Mouse (Mus musculus) heart, embryonic 11.5 days (tissue): Measurements from ENCODE around the gene Mcpt8. TPM values are rescaled to one million over a fixed set of nuclear protein-coding genes. Genes with fewer than 3 reads are reported as not detected.
"Not testable (repeated sequence)": the region's sequence is repeated elsewhere in the genome, so short reads cannot be mapped to it uniquely, and the experiment has no call there.

Experiments
- ATAC-seq: fragments of 200-750 bp; cut with Nextera tagmentation; replicated peaks from 2 replicates; pipeline ENCODE4 v1.8.0; 2017; ENCODE audit warnings: moderate library complexity; ENCODE audit not compliant: insufficient number of reproducible peaks, low FRiP score, low TSS enrichment
- H3K27ac ChIP-seq: fragments of 300-500 bp; sonication (generic); 2 replicates; pipeline ENCODE4 v1.5.1; 2014; ENCODE audit warnings: mild to moderate bottlenecking, low read depth, low read length
- H3K27me3 ChIP-seq: fragments of 300-500 bp; sonication (generic); 2 replicates; pipeline ENCODE4 v1.6.1; 2014; ENCODE audit warnings: mild to moderate bottlenecking, low read length, mixed read lengths; ENCODE audit not compliant: control insufficient read depth, insufficient read depth
- H3K36me3 ChIP-seq: fragments of 300-500 bp; sonication (generic); 2 replicates; pipeline ENCODE4 v1.6.1; 2014; ENCODE audit warnings: mild to moderate bottlenecking, low read length, moderate library complexity, mixed read lengths; ENCODE audit not compliant: control insufficient read depth, insufficient read depth
- H3K4me1 ChIP-seq: fragments of 300-500 bp; sonication (generic); 2 replicates; pipeline ENCODE4 v1.6.1; 2014; ENCODE audit warnings: low read length; ENCODE audit not compliant: control insufficient read depth, insufficient read depth
- H3K4me2 ChIP-seq: fragments of 300-500 bp; sonication (generic); 2 replicates; pipeline ENCODE4 v1.6.1; 2014; ENCODE audit warnings: mild to moderate bottlenecking, moderate library complexity
- H3K4me3 ChIP-seq: fragments of 300-500 bp; sonication (generic); 2 replicates; pipeline ENCODE4 v1.5.1; 2014; ENCODE audit warnings: low read depth, low read length
- H3K9ac ChIP-seq: fragments of 300-500 bp; sonication (generic); 2 replicates; pipeline ENCODE4 v1.6.1; 2014; ENCODE audit warnings: mild to moderate bottlenecking, low read depth, low read length, moderate library complexity
- H3K9me3 ChIP-seq: fragments of 300-500 bp; sonication (generic); replicated peaks from 2 replicates; pipeline ENCODE4 v1.6.1; 2016; ENCODE audit warnings: low read length; ENCODE audit not compliant: control insufficient read depth
- WGBS: fragments of 180-500 bp; shearing (Covaris S2); extraction: QIAGEN DNeasy Blood & Tissue Kit; methylation state at CpG from one replicate; pipeline ENCODE4 v1.1.7; 2014; ENCODE audit not compliant: insufficient replicate concordance; 5-methylcytosine and 5-hydroxymethylcytosine counted together
- polyA plus RNA-seq: library from polyadenylated mRNA; unstranded; fragments of >200 nt; fragmentation: Nextera tagmentation; extraction: Ambion mirVana; gene quantifications from 2 replicates; pipeline ENCODE4 v1.2.1, GENCODE M21; 2014

Gene Mcpt8
- not detected in 2 replicates for polyA plus RNA-seq

GRCm38 (mm10) chr14:56085167-56085566 lies at the start of gene Mcpt8:
Gene Mcpt8, minus strand, starts transcription at chr14:56085273.
- Histone ChIP-seq H3K4me1 (no peaks in the 10 kb centered on the region), H3K4me3 (no peak within 1 kb of the TSS), H3K36me3 (no peaks in the 10 kb centered on the region), H3K27me3 (no peaks in the 10 kb centered on the region), H3K9ac (no peak within 1 kb of the TSS), H3K9me3 (no peaks in the 10 kb centered on the region), H3K4me2 (no peak within 1 kb of the TSS), H3K27ac (no peak within 1 kb of the TSS)
- no peak for ATAC-seq
- 92% methylated on average over 2 of the region's 2 CpGs for WGBS

GRCm38 (mm10) chr14:56133675-56134074 lies 48.6 kb upstream of the Mcpt8 start:
- not testable (repeated sequence) for H3K27me3 ChIP-seq, H3K9me3 ChIP-seq, H3K4me2 ChIP-seq, ATAC-seq, H3K36me3 ChIP-seq, H3K4me1 ChIP-seq, H3K4me3 ChIP-seq, H3K9ac ChIP-seq, H3K27ac ChIP-seq
- WGBS: 74% methylated on average over 1 of the region's 1 CpGs

GRCm38 (mm10) chr14:56132508-56132907 lies 47.4 kb upstream of the Mcpt8 start, which contains the start of gene Gzmd:
Gene Gzmd, minus strand, starts transcription at chr14:56132608.
- not testable (repeated sequence) for H3K4me3 ChIP-seq, H3K4me2 ChIP-seq, H3K9me3 ChIP-seq, H3K4me1 ChIP-seq, H3K27me3 ChIP-seq, H3K9ac ChIP-seq, ATAC-seq, H3K27ac ChIP-seq, H3K36me3 ChIP-seq
- 82% methylated on average over 2 of the region's 2 CpGs for WGBS

- no peak for ATAC-seq
- 38% methylated on average over 3 of the region's 3 CpGs for WGBS
Observed at GRCm38 (mm10) chr14:56128341-56128740, 43.3 kb upstream of the Mcpt8 start.

GRCm38 (mm10) chr14:56123516-56123915 lies 38.4 kb upstream of the Mcpt8 start:
- Histone ChIP-seq H3K4me1 (no peaks in the 10 kb centered on the region), H3K36me3 (no peaks in the 10 kb centered on the region), H3K4me3 (no peak overlapping the region), H3K9ac (no peak overlapping the region), H3K27ac (no peak overlapping the region), H3K9me3 (no peaks in the 10 kb centered on the region), H3K4me2 (no peak overlapping the region), H3K27me3 (no peaks in the 10 kb centered on the region)
- ATAC-seq: no peak
- 81% methylated on average over 3 of the region's 3 CpGs for WGBS

More at GRCm38 (mm10) chr14:56128341-56128740, 43.3 kb upstream of the Mcpt8 start:
- Histone ChIP-seq H3K27me3 (no peaks in the 10 kb centered on the region), H3K9ac (no peak overlapping the region), H3K36me3 (no peaks in the 10 kb centered on the region), H3K9me3 (no peaks in the 10 kb centered on the region), H3K4me1 (no peaks in the 10 kb centered on the region), H3K4me3 (no peak overlapping the region), H3K27ac (no peak overlapping the region), H3K4me2 (no peak overlapping the region)

- H3K9me3 ChIP-seq: no peaks in the 10 kb centered on the region
- H3K4me1 ChIP-seq: no peaks in the 10 kb centered on the region
- no peak within 1 kb of the TSS for H3K4me2 ChIP-seq
- H3K9ac ChIP-seq: no peak within 1 kb of the TSS
- H3K4me3 ChIP-seq: no peak within 1 kb of the TSS
- H3K27me3 ChIP-seq: no peaks in the 10 kb centered on the region
- ATAC-seq: no peak
- H3K36me3 ChIP-seq: no peaks in the 10 kb centered on the region
- H3K27ac ChIP-seq: no peak within 1 kb of the TSS
Observed at GRCm38 (mm10) chr14:56120525-56120924, 35.5 kb upstream of the Mcpt8 start, which contains the start of gene Gzme. Gene Gzme, minus strand, starts transcription at chr14:56120625.

- H3K36me3 ChIP-seq, H3K9ac ChIP-seq, H3K27ac ChIP-seq, H3K9me3 ChIP-seq, H3K27me3 ChIP-seq, H3K4me3 ChIP-seq, H3K4me2 ChIP-seq, H3K4me1 ChIP-seq, ATAC-seq: not testable (repeated sequence)
- 82% methylated on average over 33 of the region's 33 CpGs for WGBS
Observed at GRCm38 (mm10) chr14:56115531-56116310, 30.6 kb upstream of the Mcpt8 start.

GRCm38 (mm10) chr14:56105447-56106180 lies 20.5 kb upstream of the Mcpt8 start:
- H3K27me3 ChIP-seq: no peaks in the 10 kb centered on the region
- WGBS: 68% methylated on average over 13 of the region's 13 CpGs
- H3K4me3 ChIP-seq: no peak overlapping the region
- no peak overlapping the region for H3K27ac ChIP-seq
- no peak for ATAC-seq
- no peak overlapping the region for H3K4me2 ChIP-seq
- H3K36me3 ChIP-seq: no peaks in the 10 kb centered on the region
- no peaks in the 10 kb centered on the region for H3K9me3 ChIP-seq
- H3K9ac ChIP-seq: no peak overlapping the region
- H3K4me1 ChIP-seq: no peaks in the 10 kb centered on the region
